Mouse (Mus musculus): ENCODE measurements at regions not wholly inside any gene's neighbourhood (a gene's known extent, or its start where the extent isn't known, plus 50 kb on each side); places are given as distances from the start of the nearest gene placed in this dataset.

DNA sequence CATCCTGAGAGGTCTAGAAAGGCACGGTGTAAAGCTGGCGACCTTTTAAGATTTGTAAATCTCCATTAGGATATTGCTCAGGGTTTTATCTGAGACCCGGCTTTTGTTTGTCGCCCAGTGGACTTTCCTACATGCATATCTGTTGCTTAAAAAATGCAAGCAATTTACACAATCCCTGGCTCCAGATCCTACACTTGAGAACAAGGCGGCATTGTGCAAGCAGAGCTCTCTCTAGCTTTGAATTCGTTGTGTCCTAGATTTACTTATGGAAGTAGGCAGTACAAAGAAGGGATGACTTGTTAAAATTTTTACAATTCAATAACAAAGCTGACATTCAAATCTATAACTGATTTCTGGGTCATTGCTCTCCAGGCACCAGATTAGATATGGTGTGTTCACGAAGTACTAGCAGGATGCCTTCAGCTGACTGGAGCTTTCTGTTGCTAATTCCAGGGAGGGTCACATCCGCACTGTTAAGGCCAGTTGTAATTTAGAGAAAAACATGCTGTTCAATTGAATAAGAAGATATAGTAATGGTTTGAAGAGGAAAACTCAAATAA lies 62.2 kb upstream of the Teddm2 start:
- DNase-seq (ENCODE audit: low spot score in 2 of 2) = no peak
- TF ChIP-seq CTCF (conservative IDR thresholded peaks at IDR 0.05) = no peak
- H3K27ac ChIP-seq = peak overlapping the region; percentile 70

DNA sequence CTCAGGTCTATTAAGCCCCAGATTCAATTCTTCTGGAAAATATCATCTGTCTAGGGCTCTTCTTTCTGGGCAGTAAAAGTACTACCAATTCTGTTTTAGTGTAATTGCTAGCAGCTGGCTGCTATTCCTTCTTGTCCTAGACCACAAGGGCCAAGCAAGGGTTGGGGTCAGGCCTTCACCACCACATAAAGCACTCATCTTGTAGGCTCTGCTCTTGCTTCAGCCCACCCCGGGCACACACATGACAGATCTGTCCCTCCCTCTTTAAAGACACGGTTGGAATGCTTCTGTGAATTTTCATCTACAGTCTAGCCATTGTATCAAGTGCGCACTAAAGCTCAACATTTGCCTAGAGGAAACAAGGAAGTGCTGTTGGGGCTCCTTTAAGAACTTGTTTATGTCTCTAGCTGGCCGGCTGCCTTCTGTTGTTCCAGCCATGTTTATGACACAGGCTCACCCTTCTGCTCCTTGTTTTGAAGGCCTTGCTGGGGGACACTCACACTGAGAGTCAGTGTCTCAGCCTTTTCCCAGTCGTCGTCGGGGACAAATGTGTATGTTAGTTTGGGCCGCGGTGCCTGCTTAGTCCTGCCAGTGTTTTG lies 63.8 kb upstream of the Teddm2 start:
- no peak for TF ChIP-seq CTCF (conservative IDR thresholded peaks at IDR 0.05)
- H3K27ac ChIP-seq = peak overlapping the region; percentile 29; the same call in 1 of the 2 replicates
- H3K4me3 ChIP-seq = no peak overlapping the region
- DNase-seq (ENCODE audit: low spot score in 2 of 2) = no peak

More for the DNA sequence above, 62.2 kb upstream of the Teddm2 start:
- no peak overlapping the region for H3K4me3 ChIP-seq

DNA sequence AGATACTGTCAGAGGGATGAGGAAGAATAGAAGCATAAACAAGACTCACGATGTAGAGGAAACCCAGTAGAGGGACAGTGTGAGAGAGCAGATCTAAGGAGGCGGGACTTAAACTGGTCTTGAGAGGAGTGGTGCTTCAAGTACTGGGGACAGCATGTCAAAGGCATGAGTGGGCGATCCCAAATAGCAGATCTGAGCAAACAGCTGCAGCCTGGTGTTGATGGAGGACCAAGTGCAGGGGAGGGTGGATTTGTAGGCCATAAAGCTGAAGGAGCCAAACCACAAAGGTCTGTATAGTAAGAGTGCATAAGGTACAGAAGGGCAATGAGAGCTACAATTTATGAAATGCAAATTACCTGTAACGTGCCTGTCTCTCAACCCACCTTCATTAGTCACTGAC lies 69.4 kb upstream of the Teddm2 start:
- no peak overlapping the region for H3K4me3 ChIP-seq
- DNase-seq (ENCODE audit: low spot score in 2 of 2) = no peak
- H3K27ac ChIP-seq = no peak overlapping the region
- TF ChIP-seq CTCF (conservative IDR thresholded peaks at IDR 0.05) = no peak

DNA sequence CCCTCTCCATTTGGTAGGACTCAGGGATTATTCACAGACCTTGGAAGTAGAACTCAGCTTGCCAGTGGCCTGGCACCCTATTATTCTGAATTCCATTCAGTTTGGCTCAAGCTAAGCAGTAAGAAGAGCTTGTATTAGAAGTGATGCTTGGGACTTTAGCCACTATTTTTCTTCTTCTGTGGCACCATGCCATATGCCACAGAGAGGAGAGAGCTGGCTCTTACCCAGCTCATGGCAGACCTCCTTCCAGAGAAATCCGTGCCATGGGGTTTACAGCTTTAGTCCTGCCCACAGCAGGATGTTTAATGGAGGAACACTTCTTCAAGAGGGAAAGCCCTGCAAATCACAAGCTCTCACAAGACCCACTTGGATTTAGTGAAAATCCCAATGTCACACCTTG lies 74.3 kb upstream of the Teddm2 start:
- no peak for DNase-seq (ENCODE audit: low spot score in 2 of 2)
- TF ChIP-seq CTCF (conservative IDR thresholded peaks at IDR 0.05) = no peak
- H3K4me3 ChIP-seq = no peak overlapping the region
- peak overlapping the region; percentile 37 for H3K27ac ChIP-seq

DNA sequence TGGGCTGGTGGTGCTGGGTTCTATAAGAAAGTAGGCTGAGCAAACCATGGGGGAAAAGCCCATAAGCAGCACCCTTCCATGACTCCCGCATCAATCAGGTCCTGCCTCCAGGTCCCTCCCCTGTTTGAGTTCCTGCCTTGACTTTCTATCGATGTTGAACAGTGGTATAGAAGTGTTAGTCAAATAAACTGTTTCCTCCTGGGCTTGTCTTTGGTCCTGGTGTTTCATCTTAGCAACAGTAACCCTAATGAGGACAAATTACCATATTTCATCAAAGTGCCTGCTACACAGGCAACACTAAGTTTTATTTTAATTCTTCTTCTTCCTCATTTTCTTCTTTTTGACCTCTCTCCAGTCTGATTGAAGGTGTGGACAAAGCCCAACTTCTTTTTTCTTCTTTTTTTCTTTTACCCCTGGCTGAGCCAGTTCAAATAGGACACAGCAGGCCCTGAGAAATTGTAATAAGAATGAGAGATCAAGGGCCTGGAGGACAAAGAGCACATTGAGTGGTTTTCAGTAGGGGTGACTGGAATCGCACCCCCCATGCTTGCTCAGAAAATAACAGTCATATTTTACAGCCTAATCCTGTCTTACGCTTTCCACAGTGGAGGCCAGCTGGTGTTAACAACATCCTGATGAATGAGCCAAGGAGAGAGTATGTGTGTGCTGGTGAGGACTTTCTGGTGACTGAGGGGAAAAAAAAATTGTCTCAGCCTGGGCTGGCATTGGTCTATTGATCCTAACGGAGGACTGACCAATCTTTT lies 78.1 kb upstream of the Teddm2 start:
- Histone ChIP-seq H3K4me3 (no peak overlapping the region), H3K27ac (peak overlapping the region; percentile 77)
- DNase-seq (ENCODE audit: low spot score in 2 of 2) = peak in 1 of 2 experiments; percentile 53
- TF ChIP-seq CTCF (conservative IDR thresholded peaks at IDR 0.05) = no peak

DNA sequence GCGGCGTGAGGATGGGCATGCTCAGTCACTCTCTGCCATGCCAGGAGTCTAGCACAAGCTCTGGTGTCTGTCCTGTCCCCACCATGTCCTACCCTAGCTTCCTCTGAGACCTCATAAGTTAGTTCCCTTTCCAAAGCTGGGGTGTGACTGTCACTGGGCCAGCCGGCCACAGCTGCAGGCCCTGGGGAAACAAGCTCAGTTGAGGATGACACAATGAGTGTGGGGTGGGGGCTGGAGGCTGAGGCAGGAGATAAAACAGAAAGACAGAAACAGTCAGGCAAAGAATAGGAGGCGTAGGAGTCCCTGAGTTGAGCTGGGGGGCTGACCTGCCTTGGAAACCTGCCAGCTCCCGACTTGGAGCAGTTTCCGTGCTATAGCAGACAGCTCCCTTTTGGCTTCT lies 80.9 kb upstream of the Teddm2 start:
- no peak for TF ChIP-seq CTCF (conservative IDR thresholded peaks at IDR 0.05)
- peak overlapping the region; percentile 43; the same call in 1 of the 2 replicates for H3K27ac ChIP-seq
- no peak overlapping the region for H3K4me3 ChIP-seq
- DNase-seq (ENCODE audit: low spot score in 2 of 2) = peak; percentile 19 to 22

DNA sequence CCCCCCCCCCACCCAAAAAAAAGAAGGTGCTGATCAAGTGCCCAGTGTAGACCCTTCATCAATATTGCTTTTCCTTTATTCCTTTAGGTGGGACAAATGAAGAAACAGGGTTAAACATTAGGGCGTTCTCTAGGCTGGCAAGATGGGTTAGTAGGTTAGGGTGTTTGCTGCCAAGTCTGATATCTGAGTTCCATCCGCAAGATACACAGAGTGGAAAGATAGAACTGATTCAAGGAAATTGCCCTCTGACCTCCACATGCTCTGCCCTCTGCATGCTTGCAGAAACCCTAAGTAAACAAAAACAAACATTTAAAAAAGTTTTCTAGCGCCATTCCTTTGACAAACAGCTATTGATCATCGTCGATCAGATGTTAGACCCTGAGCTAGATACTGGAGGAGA lies 85.6 kb upstream of the Teddm2 start:
- no peak overlapping the region for H3K4me3 ChIP-seq
- no peak for DNase-seq (ENCODE audit: low spot score in 2 of 2)
- H3K27ac ChIP-seq = no peak overlapping the region
- no peak for TF ChIP-seq CTCF (conservative IDR thresholded peaks at IDR 0.05)

DNA sequence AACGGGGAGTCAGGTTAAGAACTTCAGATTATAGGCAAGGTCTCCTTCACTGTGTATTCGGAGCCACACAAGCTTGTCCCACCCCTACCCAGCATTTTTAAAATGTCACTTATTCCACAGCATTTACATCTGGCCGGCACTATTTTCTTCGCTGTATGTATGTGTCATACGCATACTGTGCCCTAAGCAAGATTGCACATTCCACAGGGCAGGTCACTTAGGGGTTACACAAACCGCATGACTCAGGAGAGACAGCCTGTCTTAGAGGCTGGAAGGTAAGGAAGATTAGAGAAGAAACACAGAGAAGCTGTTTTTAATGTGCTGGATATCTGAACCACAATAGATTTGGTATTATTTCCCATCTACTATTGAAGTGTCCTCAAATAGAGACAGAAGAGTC lies 86.6 kb upstream of the Teddm2 start:
- Histone ChIP-seq H3K27ac (no peak overlapping the region), H3K4me3 (no peak overlapping the region)
- DNase-seq (ENCODE audit: low spot score in 2 of 2) = no peak
- no peak for TF ChIP-seq CTCF (conservative IDR thresholded peaks at IDR 0.05)

DNA sequence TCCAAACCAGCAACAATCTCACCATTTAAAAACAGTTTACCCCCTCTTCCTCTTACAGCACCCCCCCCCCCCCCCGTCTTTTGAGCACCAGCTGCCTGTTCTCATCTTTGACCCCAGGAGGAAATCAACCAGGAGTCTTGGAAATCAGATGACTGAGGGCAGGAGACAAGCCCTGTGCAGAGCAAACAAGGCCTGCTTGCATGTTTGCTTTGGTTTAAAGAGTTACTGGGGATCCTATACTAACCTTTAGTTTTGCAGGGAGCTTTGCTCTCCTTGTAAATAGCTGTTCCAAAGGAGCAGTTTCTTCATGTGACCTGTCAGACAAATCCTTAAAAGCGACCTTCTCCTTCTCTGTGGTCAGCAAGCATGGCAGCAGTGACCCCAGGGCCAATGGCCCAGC lies 88.3 kb upstream of the Teddm2 start:
- Histone ChIP-seq H3K27ac (no peak overlapping the region), H3K4me3 (no peak overlapping the region)
- TF ChIP-seq CTCF (conservative IDR thresholded peaks at IDR 0.05) = no peak
- no peak for DNase-seq (ENCODE audit: low spot score in 2 of 2)

DNA sequence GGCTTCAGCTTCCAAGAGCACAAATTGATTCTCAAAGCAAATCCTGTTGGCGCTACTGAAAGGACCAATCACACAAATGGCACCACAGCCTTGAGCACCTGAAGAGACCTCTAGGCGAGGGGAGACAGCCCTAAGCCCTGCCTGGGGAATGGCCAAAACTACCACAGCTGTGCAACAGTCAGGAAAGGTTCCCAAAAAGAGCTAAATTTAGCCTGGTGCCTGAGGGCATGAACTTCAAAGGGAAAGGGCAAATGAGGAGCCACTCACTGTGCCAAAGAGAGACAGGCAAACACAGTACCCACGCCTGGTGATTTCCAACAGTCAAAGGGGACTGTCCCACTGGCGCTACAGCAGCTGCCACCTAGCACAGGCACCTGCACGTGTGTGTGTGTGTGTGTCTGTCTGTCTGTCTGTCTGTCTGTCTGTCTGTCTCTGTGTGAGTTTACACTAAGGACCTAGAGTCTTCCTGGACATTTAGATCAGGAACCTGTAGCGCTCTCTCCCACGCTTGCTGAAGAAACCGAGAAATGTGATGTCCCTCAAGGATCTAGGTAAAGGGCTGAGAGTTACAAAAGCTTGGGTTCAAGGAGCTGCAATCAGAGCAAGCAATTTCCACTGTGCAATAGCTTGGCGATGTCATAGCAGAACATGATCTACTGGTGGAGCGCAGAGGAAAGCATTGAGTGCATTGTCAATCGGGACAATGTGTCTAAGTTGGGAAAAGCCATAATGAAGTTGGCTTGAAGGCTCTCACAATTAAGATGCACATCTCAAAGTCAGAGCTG lies 90.8 kb upstream of the Teddm2 start:
- H3K4me3 ChIP-seq = no peak overlapping the region
- no peak for TF ChIP-seq CTCF (conservative IDR thresholded peaks at IDR 0.05)
- no peak for DNase-seq (ENCODE audit: low spot score in 2 of 2)
- H3K27ac ChIP-seq = no peak overlapping the region

DNA sequence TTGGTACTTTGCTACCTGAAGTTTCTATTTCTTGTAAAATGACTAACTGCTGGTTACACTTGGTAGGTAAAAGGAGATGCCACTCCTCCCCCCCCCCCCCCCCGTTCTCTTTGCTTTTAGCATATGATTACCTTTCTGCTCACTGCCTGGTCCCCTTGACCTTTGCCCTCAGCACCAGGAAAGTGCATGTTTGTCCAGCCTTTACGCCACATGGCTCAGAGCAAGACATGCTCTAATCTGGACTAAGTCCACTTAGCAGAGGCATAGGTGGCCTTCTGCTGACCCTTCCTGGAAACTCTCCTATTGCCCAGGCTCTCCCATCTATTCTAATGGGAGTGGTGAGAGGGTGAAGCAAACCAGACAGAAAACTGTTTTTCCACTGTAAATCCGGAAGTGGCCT lies 92.4 kb upstream of the Teddm2 start:
- no peak overlapping the region for H3K4me3 ChIP-seq
- no peak overlapping the region for H3K27ac ChIP-seq
- TF ChIP-seq CTCF (conservative IDR thresholded peaks at IDR 0.05) = no peak
- DNase-seq (ENCODE audit: low spot score in 2 of 2) = no peak

DNA sequence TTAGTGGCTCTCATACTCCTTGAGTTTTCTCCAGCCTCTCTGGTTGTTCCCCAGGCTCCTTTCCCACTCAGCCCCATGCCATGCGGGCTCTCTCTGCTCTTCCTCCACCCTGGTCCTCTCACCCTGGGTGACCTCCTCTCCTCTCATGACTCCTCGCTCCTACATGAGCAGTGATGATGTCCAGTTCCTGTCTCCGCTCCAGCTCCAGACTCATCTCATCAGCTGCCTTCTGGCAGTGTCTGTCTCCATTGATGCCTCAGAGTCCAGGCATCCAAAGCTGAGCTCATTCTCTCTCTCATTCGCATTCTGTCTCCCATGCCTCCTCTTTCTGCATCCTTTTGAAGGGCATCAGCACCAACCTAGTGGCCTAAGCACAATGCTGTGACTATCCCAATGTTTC lies 94.8 kb upstream of the Teddm2 start:
- Histone ChIP-seq H3K27ac (peak overlapping the region; percentile 25; the same call in 1 of the 2 replicates), H3K4me3 (no peak overlapping the region)
- DNase-seq (ENCODE audit: low spot score in 2 of 2) = peak in 1 of 2 experiments; percentile 15
- no peak for TF ChIP-seq CTCF (conservative IDR thresholded peaks at IDR 0.05)

All from layer of hippocampus, adult 2 months (tissue).